Mouse (Mus musculus): ENCODE data around the gene Pgm3. TPM values are rescaled to one million over a fixed set of nuclear protein-coding genes. Genes with fewer than 3 reads are reported as not detected.
"Not testable (repeated sequence)": the region's sequence is repeated elsewhere in the genome, so short reads cannot be mapped to it uniquely, and the experiment has no call there.

Pgm3 gene
- polyA plus RNA-seq, 1 experiment from 2014 or later: 38.2 TPM

DNA sequence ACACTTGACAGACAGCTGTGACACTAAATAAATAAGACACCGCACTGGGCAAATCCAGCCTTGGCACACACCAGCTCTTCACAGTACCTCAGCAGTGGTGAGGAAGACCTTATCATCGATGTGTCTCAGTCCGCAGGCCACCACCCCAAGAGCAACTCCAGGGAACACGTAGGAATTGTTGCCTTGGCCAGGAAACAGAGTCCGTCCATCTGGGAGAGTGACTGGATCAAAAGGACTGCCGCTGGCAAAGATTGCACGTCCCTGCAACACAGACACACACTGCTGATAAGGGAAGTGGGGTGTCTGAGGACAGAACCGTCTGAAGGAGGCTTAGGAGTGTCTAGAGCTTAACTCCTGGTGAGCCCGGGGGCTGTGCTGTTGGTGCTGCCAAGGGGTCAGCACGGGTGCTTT lies 22.7 kb upstream of the Pgm3 start:
- not testable (repeated sequence) for DNase-seq (ENCODE audit: low spot score); H3K27ac ChIP-seq (ENCODE audit: low read depth, low read length); H3K9me3 ChIP-seq (replicated peaks; ENCODE audit: control insufficient read depth, low read length); H3K4me3 ChIP-seq (ENCODE audit: low read depth, low read length); ATAC-seq; H3K27me3 ChIP-seq (replicated peaks; ENCODE audit: control insufficient read depth, insufficient read depth, low read length); H3K9ac ChIP-seq (ENCODE audit: low read length); H3K4me1 ChIP-seq (ENCODE audit: control insufficient read depth, insufficient read depth, low read length); H3K4me2 ChIP-seq (ENCODE audit: low read length); H3K36me3 ChIP-seq (ENCODE audit: control insufficient read depth, insufficient read depth, low read length)
- 85% methylated on average over 9 of the region's 10 CpGs for WGBS

DNA sequence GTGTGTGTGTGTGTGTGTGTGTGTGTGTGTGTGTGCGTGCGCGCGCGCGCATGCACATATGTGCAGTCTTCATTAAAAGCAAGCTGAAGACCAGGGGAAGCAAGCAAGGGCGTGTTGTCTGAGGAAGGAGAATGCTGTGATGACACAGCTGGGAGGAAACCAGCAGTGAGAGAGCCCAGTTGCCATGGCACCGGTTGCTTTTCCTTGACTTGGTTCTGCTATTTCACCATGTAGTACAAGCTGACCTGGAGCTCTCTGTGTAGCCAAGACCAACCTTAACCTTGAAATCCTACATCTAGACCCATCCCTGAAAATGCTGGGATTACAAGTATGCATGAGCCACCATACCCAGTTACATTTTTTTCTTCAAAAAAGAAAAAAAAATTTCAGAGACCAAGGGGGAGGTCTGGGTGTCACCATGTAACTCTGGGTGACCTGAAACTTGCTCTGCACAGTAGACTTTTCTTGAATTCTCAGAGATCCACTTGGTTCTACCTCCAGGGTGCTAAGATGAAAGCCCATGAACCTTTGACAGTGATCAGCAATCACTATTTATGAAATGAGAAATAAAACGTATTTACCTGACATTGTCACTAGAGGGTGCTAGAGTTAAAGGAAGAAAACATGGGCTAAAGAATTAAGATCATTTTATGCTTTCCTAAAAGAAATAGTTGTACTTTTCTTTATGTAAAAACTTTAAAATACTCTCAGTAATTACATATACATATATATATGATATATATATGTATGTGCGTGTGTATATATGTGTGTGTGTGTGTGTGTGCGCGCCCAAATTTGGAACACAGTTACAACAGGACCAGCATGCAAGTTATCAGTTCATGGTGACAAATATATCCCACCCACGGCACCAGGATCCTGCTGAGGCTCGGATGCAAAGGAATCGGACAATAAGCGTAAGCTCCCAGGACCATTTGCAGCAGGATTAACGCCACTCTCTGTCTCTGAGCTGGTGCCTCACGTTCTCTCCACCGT lies 21.3 kb upstream of the Pgm3 start:
- Histone ChIP-seq H3K4me3 (ENCODE audit: low read depth, low read length) (no peak overlapping the region), H3K9me3 (replicated peaks; ENCODE audit: control insufficient read depth, low read length) (no peaks in the 10 kb centered on the region), H3K27ac (ENCODE audit: low read depth, low read length) (no peak overlapping the region), H3K4me1 (ENCODE audit: control insufficient read depth, insufficient read depth, low read length) (no peaks in the 10 kb centered on the region), H3K36me3 (ENCODE audit: control insufficient read depth, insufficient read depth, low read length) (no peaks in the 10 kb centered on the region), H3K4me2 (ENCODE audit: low read length) (no peak overlapping the region), H3K27me3 (replicated peaks; ENCODE audit: control insufficient read depth, insufficient read depth, low read length) (no peaks in the 10 kb centered on the region), H3K9ac (ENCODE audit: low read length) (no peak overlapping the region)
- ATAC-seq (peak; percentile 46), DNase-seq (ENCODE audit: low spot score) (peak; percentile 69)
- WGBS: 74% methylated on average over 17 of the region's 19 CpGs

DNA sequence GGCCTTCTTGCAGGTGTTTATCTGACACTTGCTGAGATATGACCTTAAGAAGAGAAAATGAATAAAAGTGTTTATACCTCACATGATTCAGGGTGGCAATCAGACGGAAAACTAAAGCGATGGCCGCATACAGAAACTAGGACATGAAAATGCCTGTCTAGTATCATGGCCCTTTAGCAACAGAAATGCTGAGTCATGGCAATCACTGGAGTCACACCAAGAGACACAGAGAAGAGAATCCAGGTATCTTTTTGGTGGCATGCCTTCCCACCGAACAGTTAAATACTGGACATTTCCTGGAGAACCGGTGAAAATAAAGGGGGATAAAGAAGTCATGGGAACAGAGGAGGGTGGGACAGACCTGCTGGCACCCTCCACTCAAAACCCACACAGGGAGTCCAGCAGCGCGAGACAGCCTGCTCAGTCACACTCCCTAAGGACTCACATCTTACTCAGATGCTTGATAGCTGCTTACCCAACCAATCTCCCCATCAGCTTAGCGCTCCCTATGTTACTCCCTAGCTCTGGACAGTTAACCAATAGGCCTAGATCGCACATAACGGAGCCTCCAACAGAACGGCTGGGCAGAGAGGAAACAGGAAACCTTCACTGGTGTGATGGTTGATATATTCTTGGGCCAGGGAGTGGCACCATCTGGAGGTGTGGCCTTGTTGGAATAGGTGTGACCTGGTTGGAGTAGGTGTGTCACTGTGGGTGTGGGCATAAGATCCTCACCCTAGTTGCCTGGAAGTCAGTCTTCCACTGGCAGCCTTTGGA lies 15.6 kb upstream of the Pgm3 start:
- ATAC-seq (no peak), DNase-seq (ENCODE audit: low spot score) (no peak)
- H3K36me3 ChIP-seq (ENCODE audit: control insufficient read depth, insufficient read depth, low read length): no peaks in the 10 kb centered on the region
- no peak overlapping the region for H3K9ac ChIP-seq (ENCODE audit: low read length)
- H3K4me3 ChIP-seq (ENCODE audit: low read depth, low read length): no peak overlapping the region
- H3K9me3 ChIP-seq (replicated peaks; ENCODE audit: control insufficient read depth, low read length): no peaks in the 10 kb centered on the region
- H3K4me1 ChIP-seq (ENCODE audit: control insufficient read depth, insufficient read depth, low read length): no peaks in the 10 kb centered on the region
- 91% methylated on average over 11 of the region's 11 CpGs for WGBS
- H3K27me3 ChIP-seq (replicated peaks; ENCODE audit: control insufficient read depth, insufficient read depth, low read length): no peaks in the 10 kb centered on the region
- no peak overlapping the region for H3K4me2 ChIP-seq (ENCODE audit: low read length)
- H3K27ac ChIP-seq (ENCODE audit: low read depth, low read length): no peak overlapping the region

DNA sequence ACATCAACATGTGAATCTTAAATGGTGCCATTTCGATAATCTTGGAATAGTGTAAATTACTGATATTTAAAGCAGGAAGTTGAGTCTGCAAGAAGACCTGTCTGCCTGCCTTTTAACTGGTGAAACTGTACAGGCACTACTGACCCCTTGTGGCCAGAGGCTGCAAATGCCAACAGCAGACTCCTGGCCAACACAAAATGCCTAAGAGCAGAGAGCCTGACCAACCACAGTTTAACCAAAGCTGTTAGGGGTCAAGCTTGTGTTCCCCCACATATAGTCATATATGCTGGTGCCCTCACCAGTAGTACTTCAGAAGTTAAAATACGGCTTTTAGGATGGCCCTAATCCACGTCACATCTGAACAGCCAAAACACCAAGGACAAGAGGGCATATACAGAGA lies 12.1 kb upstream of the Pgm3 start:
- no peaks in the 10 kb centered on the region for H3K27me3 ChIP-seq (replicated peaks; ENCODE audit: control insufficient read depth, insufficient read depth, low read length)
- WGBS: 55% methylated on average over 3 of the region's 3 CpGs
- no peak overlapping the region for H3K27ac ChIP-seq (ENCODE audit: low read depth, low read length)
- ATAC-seq (peak; percentile 71), DNase-seq (ENCODE audit: low spot score) (peak; percentile 74)
- H3K4me2 ChIP-seq (ENCODE audit: low read length): no peak overlapping the region
- H3K4me1 ChIP-seq (ENCODE audit: control insufficient read depth, insufficient read depth, low read length): no peaks in the 10 kb centered on the region
- no peak overlapping the region for H3K9ac ChIP-seq (ENCODE audit: low read length)
- H3K36me3 ChIP-seq (ENCODE audit: control insufficient read depth, insufficient read depth, low read length): no peaks in the 10 kb centered on the region
- H3K9me3 ChIP-seq (replicated peaks; ENCODE audit: control insufficient read depth, low read length): no peaks in the 10 kb centered on the region
- H3K4me3 ChIP-seq (ENCODE audit: low read depth, low read length): no peak overlapping the region

DNA sequence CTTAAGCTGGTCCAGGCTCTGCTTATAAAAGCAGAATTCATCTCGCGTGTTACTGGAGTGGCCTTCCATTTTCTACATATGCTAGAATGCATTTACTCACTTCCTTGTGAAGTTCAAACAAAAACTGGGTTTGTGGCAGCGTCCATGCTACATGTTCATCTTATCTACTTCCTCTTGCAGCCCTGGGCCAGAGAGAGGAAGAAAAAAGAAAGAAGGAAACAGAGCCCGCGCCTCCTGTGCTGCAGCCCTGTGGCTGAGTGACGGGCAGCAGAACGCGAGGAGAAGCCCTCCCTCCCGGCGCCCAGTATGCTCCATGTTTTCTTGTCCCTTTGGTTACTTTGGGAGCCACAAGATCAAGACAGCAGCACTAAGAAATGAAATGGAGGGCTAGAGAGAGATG lies 8.0 kb upstream of the Pgm3 start:
- H3K4me3 ChIP-seq (ENCODE audit: low read depth, low read length): no peak overlapping the region
- ATAC-seq (no peak), DNase-seq (ENCODE audit: low spot score) (no peak)
- no peaks in the 10 kb centered on the region for H3K9me3 ChIP-seq (replicated peaks; ENCODE audit: control insufficient read depth, low read length)
- H3K27me3 ChIP-seq (replicated peaks; ENCODE audit: control insufficient read depth, insufficient read depth, low read length): no peaks in the 10 kb centered on the region
- no peak overlapping the region for H3K9ac ChIP-seq (ENCODE audit: low read length)
- no peaks in the 10 kb centered on the region for H3K4me1 ChIP-seq (ENCODE audit: control insufficient read depth, insufficient read depth, low read length)
- no peaks in the 10 kb centered on the region for H3K36me3 ChIP-seq (ENCODE audit: control insufficient read depth, insufficient read depth, low read length)
- H3K27ac ChIP-seq (ENCODE audit: low read depth, low read length): no peak overlapping the region
- 97% methylated on average over 10 of the region's 10 CpGs for WGBS
- H3K4me2 ChIP-seq (ENCODE audit: low read length): no peak overlapping the region

DNA sequence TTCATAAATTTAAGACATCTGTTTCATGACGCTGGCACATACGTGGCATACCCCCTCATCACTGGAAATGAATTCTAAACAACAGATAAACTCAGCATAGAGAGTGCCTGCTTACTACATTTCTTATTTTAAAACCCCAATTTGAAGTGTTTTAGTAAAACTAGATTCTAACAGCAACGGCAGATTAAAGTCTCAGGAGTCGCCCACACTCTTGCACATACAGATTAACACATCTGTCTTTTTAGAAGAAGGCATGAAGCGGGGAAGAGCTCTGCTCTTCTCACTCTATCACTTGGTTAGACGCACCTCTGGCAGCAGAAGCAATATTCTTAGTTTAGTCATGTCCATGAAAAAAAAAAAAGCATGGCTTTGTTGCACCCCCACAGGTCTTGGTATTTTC lies 3.5 kb upstream of the Pgm3 start:
- H3K36me3 ChIP-seq (ENCODE audit: control insufficient read depth, insufficient read depth, low read length): no peaks in the 10 kb centered on the region
- WGBS: 95% methylated on average over 6 of the region's 6 CpGs
- ATAC-seq (no peak), DNase-seq (ENCODE audit: low spot score) (no peak)
- H3K4me2 ChIP-seq (ENCODE audit: low read length): no peak overlapping the region
- H3K9me3 ChIP-seq (replicated peaks; ENCODE audit: control insufficient read depth, low read length): no peaks in the 10 kb centered on the region
- H3K4me1 ChIP-seq (ENCODE audit: control insufficient read depth, insufficient read depth, low read length): peaks cover 6% of the 10 kb centered on the region; the same call in 1 of the 2 replicates
- no peak overlapping the region for H3K9ac ChIP-seq (ENCODE audit: low read length)
- H3K4me3 ChIP-seq (ENCODE audit: low read depth, low read length): no peak overlapping the region
- no peak overlapping the region for H3K27ac ChIP-seq (ENCODE audit: low read depth, low read length)
- no peaks in the 10 kb centered on the region for H3K27me3 ChIP-seq (replicated peaks; ENCODE audit: control insufficient read depth, insufficient read depth, low read length)

- no peaks in the 10 kb centered on the region for H3K9me3 ChIP-seq (replicated peaks; ENCODE audit: control insufficient read depth, low read length)
- WGBS: 89% methylated on average over 20 of the region's 20 CpGs
- H3K4me2 ChIP-seq (ENCODE audit: low read length): no peak overlapping the region
- H3K4me1 ChIP-seq (ENCODE audit: control insufficient read depth, insufficient read depth, low read length): peaks cover 6% of the 10 kb centered on the region; the same call in 1 of the 2 replicates
- H3K27ac ChIP-seq (ENCODE audit: low read depth, low read length): no peak overlapping the region
- DNase-seq (ENCODE audit: low spot score): no peak
- no peak overlapping the region for H3K4me3 ChIP-seq (ENCODE audit: low read depth, low read length)
- H3K9ac ChIP-seq (ENCODE audit: low read length): no peak overlapping the region
- no peaks in the 10 kb centered on the region for H3K27me3 ChIP-seq (replicated peaks; ENCODE audit: control insufficient read depth, insufficient read depth, low read length)
- ATAC-seq: no peak
- peaks cover 8% of the 10 kb centered on the region for H3K36me3 ChIP-seq (ENCODE audit: control insufficient read depth, insufficient read depth, low read length)
Measured at GRCm38 (mm10) chr9:86573616-86574303, 2.1 kb upstream of the Pgm3 start.

GRCm38 (mm10) chr9:86572636-86573291 lies 1.1 kb upstream of the Pgm3 start:
- Histone ChIP-seq H3K4me1 (ENCODE audit: control insufficient read depth, insufficient read depth, low read length) (peaks cover 6% of the 10 kb centered on the region; the same call in 1 of the 2 replicates), H3K9me3 (replicated peaks; ENCODE audit: control insufficient read depth, low read length) (no peaks in the 10 kb centered on the region), H3K9ac (ENCODE audit: low read length) (peak overlapping the region; percentile 66), H3K4me3 (ENCODE audit: low read depth, low read length) (peak overlapping the region; percentile 67), H3K27me3 (replicated peaks; ENCODE audit: control insufficient read depth, insufficient read depth, low read length) (no peaks in the 10 kb centered on the region), H3K4me2 (ENCODE audit: low read length) (peak overlapping the region; percentile 100), H3K27ac (ENCODE audit: low read depth, low read length) (no peak overlapping the region), H3K36me3 (ENCODE audit: control insufficient read depth, insufficient read depth, low read length) (peaks cover 14% of the 10 kb centered on the region)
- ATAC-seq: peak; percentile 11; the same call in 1 of the 2 replicates
- 8% methylated on average over 13 of the region's 13 CpGs for WGBS
- peak; percentile 89 for DNase-seq (ENCODE audit: low spot score)
